Mouse (Mus musculus) liver, embryonic 15.5 days (tissue): ENCODE measurements at regions not wholly inside any gene's neighbourhood (a gene's known extent, or its start where the extent isn't known, plus 50 kb on each side); places are given as distances from the start of the nearest gene placed in this dataset.

ENCODE experiments used
- ATAC-seq: fragments of 200-750 bp; cut with Nextera tagmentation; 2 replicates; pipeline ENCODE4 v1.8.0; 2017; ENCODE audit warnings: moderate number of reproducible peaks, mild to moderate bottlenecking, moderate library complexity; ENCODE audit not compliant: insufficient read depth
- H3K27ac ChIP-seq: fragments of 300-500 bp; sonication (generic); replicated peaks from 2 replicates; pipeline ENCODE4 v1.5.1; 2015; ENCODE audit warnings: mild to moderate bottlenecking, inconsistent platforms
- H3K27me3 ChIP-seq: fragments of 300-500 bp; sonication (generic); 2 replicates; pipeline ENCODE4 v1.6.1; 2015; ENCODE audit warnings: mild to moderate bottlenecking, inconsistent platforms
- H3K36me3 ChIP-seq: fragments of 300-500 bp; sonication (generic); replicated peaks from 2 replicates; pipeline ENCODE4 v1.6.1; 2015; ENCODE audit warnings: moderate library complexity, mild to moderate bottlenecking, inconsistent platforms
- H3K4me1 ChIP-seq: fragments of 300-500 bp; sonication (generic); replicated peaks from 2 replicates; pipeline ENCODE4 v1.6.1; 2015; ENCODE audit warnings: inconsistent platforms
- H3K4me2 ChIP-seq: fragments of 300-500 bp; sonication (generic); 2 replicates; pipeline ENCODE4 v1.6.1; 2015; ENCODE audit warnings: moderate library complexity, mild to moderate bottlenecking, inconsistent platforms
- H3K4me3 ChIP-seq: fragments of 300-500 bp; sonication (generic); replicated peaks from 2 replicates; pipeline ENCODE4 v1.5.1; 2015; ENCODE audit warnings: mild to moderate bottlenecking, inconsistent platforms
- H3K9ac ChIP-seq: fragments of 300-500 bp; sonication (generic); 2 replicates; pipeline ENCODE4 v1.6.1; 2015; ENCODE audit warnings: moderate library complexity, mild to moderate bottlenecking, inconsistent platforms
- H3K9me3 ChIP-seq: fragments of 300-500 bp; sonication (generic); replicated peaks from 2 replicates; pipeline ENCODE4 v1.6.1; 2016; ENCODE audit warnings: inconsistent platforms
- WGBS: fragments of 180-500 bp; shearing (Covaris S2); methylation state at CpG from one replicate; pipeline ENCODE4 v1.1.7; 2015; ENCODE audit warnings: mixed read lengths; ENCODE audit not compliant: insufficient replicate concordance; 5-methylcytosine and 5-hydroxymethylcytosine counted together

DNA sequence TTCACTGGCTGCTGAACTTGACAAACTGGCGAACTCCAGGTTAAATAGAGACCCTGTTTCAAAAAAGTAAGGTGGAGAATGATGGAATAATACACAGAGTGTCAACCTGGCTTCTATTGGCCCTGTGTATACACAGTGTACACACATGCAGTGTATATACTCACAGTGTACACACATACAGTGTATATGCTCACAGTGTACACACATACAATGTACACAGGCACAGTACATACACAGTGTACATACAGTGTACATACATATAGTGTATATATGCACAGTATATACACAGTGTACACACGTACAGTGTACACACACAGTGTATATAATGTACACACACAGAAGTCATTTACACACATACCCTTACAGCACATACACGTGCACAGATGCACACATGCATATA, 52.4 kb upstream of the Aldh1b1 start:
- no peak overlapping the region for H3K9ac ChIP-seq
- H3K36me3 ChIP-seq, result no peaks in the 10 kb centered on the region
- H3K27ac ChIP-seq, result no peak overlapping the region
- 0 out of 2 replicates have a peak, but pooled peaks cover 8% of the 10 kb centered on the region for H3K27me3 ChIP-seq
- no peak for ATAC-seq
- peaks cover 25% of the 10 kb centered on the region for H3K4me1 ChIP-seq
- WGBS, result 63% methylated on average over 3 of the region's 3 CpGs
- no peak overlapping the region for H3K4me3 ChIP-seq
- H3K9me3 ChIP-seq, result no peaks in the 10 kb centered on the region
- no peak overlapping the region for H3K4me2 ChIP-seq

DNA sequence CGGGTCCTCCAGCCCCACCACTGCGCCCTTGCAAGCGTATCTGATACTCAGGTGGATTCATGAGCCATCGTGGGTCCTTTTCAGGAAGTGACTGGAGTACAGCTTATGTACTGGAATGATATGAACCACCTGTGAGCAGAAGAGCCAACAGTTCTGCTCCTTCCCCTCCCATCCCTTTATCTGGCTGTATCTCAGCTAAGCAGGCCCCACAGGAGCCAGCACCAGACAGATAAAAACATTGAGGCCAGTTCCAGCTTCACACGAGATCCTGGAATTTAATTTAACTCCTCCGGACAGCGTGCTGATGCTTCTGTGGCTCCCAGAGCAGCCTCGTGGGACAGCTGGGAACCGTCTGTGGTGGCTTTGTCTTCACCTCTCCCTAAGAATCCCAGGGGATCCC, 53.1 kb upstream of the Aldh1b1 start:
- no peaks in the 10 kb centered on the region for H3K9me3 ChIP-seq
- ATAC-seq, result peak; percentile 88
- 0 out of 2 replicates have a peak, but pooled peaks cover 15% of the 10 kb centered on the region for H3K27me3 ChIP-seq
- 28% methylated on average over 9 of the region's 9 CpGs for WGBS
- peak overlapping the region; percentile 70 for H3K27ac ChIP-seq
- no peaks in the 10 kb centered on the region for H3K36me3 ChIP-seq
- no peak overlapping the region for H3K4me3 ChIP-seq
- H3K4me2 ChIP-seq, result peak overlapping the region; percentile 44
- H3K4me1 ChIP-seq, result peaks cover 25% of the 10 kb centered on the region
- no peak overlapping the region for H3K9ac ChIP-seq

DNA sequence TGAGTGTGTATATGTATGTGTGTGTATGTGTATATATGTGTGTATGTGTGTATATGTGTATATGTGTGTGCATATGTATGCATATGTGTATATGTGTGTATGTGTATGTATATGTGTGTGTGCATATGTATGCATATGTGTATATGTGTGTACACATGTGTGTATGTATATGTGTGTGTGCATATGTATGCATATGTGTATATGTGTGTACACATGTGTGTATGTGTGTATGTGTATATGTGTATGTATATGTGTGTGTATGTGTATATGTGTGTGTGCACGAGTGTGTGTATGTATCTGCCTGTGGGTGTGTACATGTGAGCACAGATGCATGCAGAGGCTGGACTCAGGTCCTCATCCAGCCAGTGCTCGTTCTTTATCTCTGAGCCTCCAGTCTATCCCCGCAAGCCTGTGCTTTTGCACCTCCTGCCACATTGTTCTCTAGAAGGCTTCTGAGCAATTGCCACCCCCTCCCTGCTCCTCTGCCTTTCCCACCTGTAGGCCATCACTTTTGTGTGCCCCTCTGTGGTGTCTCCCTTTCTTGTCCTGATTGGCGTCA, 53.9 kb upstream of the Aldh1b1 start:
- H3K27ac ChIP-seq, result peak overlapping the region; percentile 70; the same call in 1 of the 2 replicates
- no peaks in the 10 kb centered on the region for H3K36me3 ChIP-seq
- ATAC-seq, result peak; percentile 56; the same call in 1 of the 2 replicates
- no peak overlapping the region; the same call in 1 of the 2 replicates for H3K9ac ChIP-seq
- WGBS, result 49% methylated on average over 4 of the region's 4 CpGs
- peaks cover 25% of the 10 kb centered on the region for H3K4me1 ChIP-seq
- no peak overlapping the region for H3K4me3 ChIP-seq
- 0 out of 2 replicates have a peak, but pooled peaks cover 16% of the 10 kb centered on the region for H3K27me3 ChIP-seq
- peak overlapping the region; percentile 44 for H3K4me2 ChIP-seq
- no peaks in the 10 kb centered on the region for H3K9me3 ChIP-seq

DNA sequence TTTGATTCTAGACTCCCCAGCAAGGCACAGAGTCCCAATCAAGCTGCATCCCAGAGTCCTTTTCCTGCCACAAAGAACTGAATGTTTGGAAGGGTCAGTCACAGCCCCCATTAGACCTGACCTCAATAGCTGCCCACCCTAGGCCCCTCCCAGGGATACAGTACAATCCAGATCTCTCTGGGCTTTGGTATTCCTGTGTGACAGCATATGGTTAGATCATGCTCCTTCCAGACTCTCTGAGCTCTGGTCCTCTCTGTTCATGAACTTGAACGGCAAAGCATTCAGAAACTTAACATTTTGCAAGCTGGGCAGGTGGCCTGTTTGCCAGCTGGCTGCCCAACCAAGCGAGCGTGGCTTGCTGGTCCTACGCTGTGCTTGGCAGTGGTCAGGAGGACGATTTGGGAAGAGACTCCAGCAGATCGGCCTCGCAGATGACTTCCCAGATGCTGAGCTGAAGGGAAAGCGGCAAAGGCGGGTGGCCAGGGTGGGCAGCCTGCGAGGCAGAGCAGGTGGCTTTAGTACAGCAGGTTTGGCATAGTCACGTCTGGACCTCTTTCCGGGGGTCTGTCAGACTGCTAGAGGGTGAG, 58.0 kb upstream of the Aldh1b1 start:
- WGBS, result 72% methylated on average over 12 of the region's 12 CpGs
- Histone ChIP-seq H3K4me2 (no peak overlapping the region), H3K27me3 (0 out of 2 replicates have a peak, but pooled peaks cover 21% of the 10 kb centered on the region), H3K9ac (no peak overlapping the region), H3K4me1 (peaks cover 14% of the 10 kb centered on the region), H3K27ac (no peak overlapping the region), H3K9me3 (no peaks in the 10 kb centered on the region), H3K36me3 (no peaks in the 10 kb centered on the region), H3K4me3 (no peak overlapping the region)
- no peak for ATAC-seq

DNA sequence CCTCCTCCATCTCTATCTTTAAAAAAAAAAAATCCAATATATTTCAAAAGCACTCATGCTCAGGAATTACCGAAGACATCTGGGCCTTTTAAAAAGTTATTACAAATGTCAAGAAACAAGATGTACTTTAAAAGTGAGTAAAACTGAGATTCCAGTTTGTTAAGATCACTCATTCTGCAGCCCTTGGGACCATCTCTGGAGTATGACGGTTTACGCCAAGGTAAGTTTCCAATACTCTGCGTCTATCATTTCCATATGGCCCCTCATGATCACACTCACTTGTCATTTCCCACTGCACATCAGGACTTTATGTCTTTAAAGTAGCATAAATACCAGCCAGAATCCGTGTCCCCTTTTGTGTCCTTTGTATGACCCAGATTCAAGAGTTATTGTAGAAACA, 58.5 kb upstream of the Aldh1b1 start:
- no peak for ATAC-seq
- Histone ChIP-seq H3K27me3 (0 out of 2 replicates have a peak, but pooled peaks cover 21% of the 10 kb centered on the region), H3K36me3 (no peaks in the 10 kb centered on the region), H3K9me3 (no peaks in the 10 kb centered on the region), H3K4me3 (no peak overlapping the region), H3K27ac (no peak overlapping the region), H3K4me1 (peaks cover 9% of the 10 kb centered on the region), H3K9ac (no peak overlapping the region), H3K4me2 (no peak overlapping the region)
- 68% methylated on average over 5 of the region's 5 CpGs for WGBS

DNA sequence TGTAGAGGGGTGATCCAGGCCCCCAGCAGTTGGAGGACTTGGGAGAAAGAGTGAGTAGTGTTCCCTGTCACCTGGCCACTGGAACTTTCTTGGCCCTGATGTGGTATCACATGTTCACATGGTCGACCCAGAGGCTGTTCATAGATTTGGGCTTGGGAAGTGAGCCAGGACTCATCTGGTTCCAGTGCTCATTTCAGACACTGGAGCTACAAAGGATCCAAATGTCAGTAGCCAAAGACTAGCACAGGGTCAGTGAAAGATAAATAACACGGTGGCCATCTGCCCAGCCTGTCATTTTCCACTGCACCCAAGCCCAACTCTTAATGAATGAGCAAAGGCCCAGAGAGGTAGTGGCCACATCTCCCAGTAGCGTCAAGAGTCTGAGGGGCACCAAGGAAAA, 59.1 kb upstream of the Aldh1b1 start:
- Histone ChIP-seq H3K9ac (no peak overlapping the region), H3K4me1 (peaks cover 3% of the 10 kb centered on the region; the same call in 1 of the 2 replicates), H3K36me3 (no peaks in the 10 kb centered on the region), H3K4me3 (no peak overlapping the region), H3K9me3 (no peaks in the 10 kb centered on the region), H3K27me3 (0 out of 2 replicates have a peak, but pooled peaks cover 21% of the 10 kb centered on the region), H3K4me2 (no peak overlapping the region), H3K27ac (no peak overlapping the region)
- ATAC-seq, result no peak
- 51% methylated on average over 3 of the region's 3 CpGs for WGBS

DNA sequence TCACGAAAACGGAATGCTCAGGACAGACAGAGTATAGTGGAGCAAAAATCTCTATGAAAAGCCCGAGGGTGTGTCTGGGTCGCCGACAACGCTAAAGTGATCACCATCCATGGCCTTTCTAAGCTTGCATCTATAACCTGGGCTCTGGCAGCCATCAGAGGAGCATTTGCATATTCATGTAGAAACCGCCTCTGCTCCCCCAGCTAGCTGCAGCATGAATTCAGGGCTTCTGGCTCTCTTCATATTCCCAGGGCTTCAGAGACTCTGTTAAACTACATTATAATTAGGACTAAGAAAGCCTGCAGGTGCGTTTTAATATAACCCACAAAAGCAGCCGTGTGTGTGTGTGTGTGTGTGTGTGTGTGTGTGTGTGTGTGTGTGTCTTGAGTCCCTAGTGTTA, 59.7 kb upstream of the Aldh1b1 start:
- no peaks in the 10 kb centered on the region; the same call in 1 of the 2 replicates for H3K4me1 ChIP-seq
- ATAC-seq, result no peak
- H3K4me3 ChIP-seq, result no peak overlapping the region
- H3K4me2 ChIP-seq, result no peak overlapping the region
- no peak overlapping the region for H3K9ac ChIP-seq
- no peak overlapping the region for H3K27ac ChIP-seq
- WGBS, result 60% methylated on average over 9 of the region's 9 CpGs
- no peaks in the 10 kb centered on the region for H3K9me3 ChIP-seq
- H3K36me3 ChIP-seq, result no peaks in the 10 kb centered on the region
- 0 out of 2 replicates have a peak, but pooled peaks cover 21% of the 10 kb centered on the region for H3K27me3 ChIP-seq

DNA sequence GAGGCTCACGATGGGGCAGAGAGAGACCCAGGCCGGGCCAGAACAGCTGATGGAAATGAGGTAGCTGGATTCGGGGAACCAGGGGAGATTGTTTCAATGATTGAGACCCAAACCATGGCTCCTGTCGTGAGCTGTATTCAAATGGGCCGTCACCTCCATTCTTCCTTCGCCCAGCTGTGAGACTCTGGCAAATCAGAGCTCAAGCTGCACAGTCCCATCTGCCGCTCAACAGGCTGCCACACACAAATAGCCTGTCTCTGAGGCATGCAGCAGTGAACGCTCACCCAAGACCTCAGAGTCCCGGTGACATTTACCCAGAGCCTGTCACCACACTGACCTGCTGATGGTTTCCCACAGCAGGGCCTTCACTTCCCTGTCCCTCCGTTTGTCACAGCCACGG, 60.1 kb upstream of the Aldh1b1 start:
- no peak overlapping the region for H3K4me2 ChIP-seq
- no peak overlapping the region for H3K27ac ChIP-seq
- H3K9ac ChIP-seq, result no peak overlapping the region
- H3K4me1 ChIP-seq, result no peaks in the 10 kb centered on the region; the same call in 1 of the 2 replicates
- 0 out of 2 replicates have a peak, but pooled peaks cover 21% of the 10 kb centered on the region for H3K27me3 ChIP-seq
- 61% methylated on average over 11 of the region's 11 CpGs for WGBS
- no peaks in the 10 kb centered on the region for H3K9me3 ChIP-seq
- ATAC-seq, result no peak
- no peak overlapping the region for H3K4me3 ChIP-seq
- H3K36me3 ChIP-seq, result no peaks in the 10 kb centered on the region

DNA sequence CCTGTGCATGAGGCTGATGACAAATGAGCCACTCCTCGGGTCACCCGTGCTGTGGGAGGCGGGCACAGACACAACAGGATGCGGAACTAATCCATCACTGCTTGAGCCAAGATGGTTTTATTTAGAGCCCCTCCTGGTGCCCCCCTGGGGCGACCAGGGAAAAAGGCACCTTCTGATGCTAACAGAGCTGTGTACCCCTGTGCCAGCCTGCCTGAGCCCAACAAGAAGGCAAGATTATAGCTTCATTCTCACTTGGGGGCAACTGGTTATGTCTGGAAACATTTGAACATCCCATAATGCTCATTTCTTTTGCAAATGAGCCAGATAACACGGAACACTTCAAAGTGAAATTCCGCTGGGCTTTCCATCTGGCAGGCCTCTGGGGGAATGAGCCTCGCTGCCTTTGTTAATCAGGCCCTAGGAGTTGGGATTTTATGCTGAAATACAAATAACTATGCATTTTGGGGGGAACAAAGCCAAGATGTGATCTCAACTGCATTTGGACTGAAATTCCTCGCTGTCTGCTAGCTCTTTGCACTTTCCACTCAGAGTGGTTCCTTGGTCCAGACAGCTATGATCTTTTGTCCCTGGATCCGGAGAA, 62.5 kb upstream of the Aldh1b1 start:
- WGBS, result 49% methylated on average over 10 of the region's 10 CpGs
- Histone ChIP-seq H3K4me1 (no peaks in the 10 kb centered on the region), H3K4me2 (no peak overlapping the region), H3K36me3 (no peaks in the 10 kb centered on the region), H3K27ac (no peak overlapping the region), H3K9me3 (no peaks in the 10 kb centered on the region), H3K4me3 (no peak overlapping the region), H3K9ac (no peak overlapping the region), H3K27me3 (0 out of 2 replicates have a peak, but pooled peaks cover 12% of the 10 kb centered on the region)
- no peak for ATAC-seq

DNA sequence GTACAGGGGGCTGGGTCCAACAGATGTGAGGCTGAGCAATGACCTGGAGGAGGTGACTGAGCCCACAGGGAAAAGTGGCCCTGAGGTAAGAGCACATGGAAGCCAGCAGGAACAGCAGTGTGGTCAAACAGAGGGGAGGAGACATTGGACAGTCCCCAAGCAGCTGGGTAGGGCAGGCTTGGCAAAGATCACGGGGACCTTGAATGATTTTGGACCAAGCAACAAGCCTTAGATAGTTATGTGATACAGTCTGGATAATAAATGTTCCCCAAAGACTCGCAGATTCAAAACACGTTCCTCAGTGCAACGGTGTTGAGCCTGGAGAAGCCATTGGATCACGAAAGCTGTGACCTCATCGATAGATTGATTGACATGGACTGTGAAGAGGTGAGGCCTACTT, 64.8 kb upstream of the Aldh1b1 start:
- Histone ChIP-seq H3K27ac (no peak overlapping the region), H3K9ac (no peak overlapping the region), H3K9me3 (no peaks in the 10 kb centered on the region), H3K4me2 (no peak overlapping the region), H3K4me1 (no peaks in the 10 kb centered on the region), H3K4me3 (no peak overlapping the region), H3K36me3 (no peaks in the 10 kb centered on the region), H3K27me3 (peaks cover 14% of the 10 kb centered on the region; the same call in 1 of the 2 replicates)
- 62% methylated on average over 6 of the region's 6 CpGs for WGBS
- no peak for ATAC-seq
